Mouse (Mus musculus): ENCODE results near the gene Nrxn3.

Nrxn3 gene

DNA sequence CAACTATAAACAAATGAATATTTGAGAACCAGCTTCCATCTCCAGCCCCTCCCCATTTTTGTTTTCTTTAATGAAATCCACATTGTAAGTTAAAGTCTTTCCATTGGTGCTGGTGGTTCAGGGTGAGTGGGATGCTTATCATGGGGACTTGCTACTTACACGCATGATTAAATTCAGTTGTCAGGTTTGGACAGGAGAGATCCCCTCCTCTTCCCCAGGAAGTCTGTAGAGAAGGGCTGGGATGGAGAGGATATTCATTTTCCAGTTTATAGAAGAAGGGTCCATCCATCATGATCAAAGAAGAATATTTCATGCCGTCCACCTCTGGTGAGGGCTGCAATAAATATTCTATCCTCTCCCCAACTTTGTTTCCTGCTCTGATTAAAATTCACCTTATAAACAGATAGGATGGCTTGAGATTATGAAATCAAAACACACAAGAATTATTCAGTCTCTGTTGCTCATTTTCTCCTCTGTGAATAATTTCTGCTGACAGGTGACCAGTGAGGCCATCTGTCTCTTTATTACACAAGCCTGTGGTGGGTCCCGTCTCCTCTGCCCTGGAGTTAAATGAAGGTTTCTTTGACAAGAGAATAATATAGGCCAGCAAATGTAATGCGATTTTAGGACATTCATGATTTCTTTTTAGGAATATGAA lies 830.7 kb downstream of the Nrxn3 start:
- DNase-seq, result peak; percentile 69 to 80

DNA sequence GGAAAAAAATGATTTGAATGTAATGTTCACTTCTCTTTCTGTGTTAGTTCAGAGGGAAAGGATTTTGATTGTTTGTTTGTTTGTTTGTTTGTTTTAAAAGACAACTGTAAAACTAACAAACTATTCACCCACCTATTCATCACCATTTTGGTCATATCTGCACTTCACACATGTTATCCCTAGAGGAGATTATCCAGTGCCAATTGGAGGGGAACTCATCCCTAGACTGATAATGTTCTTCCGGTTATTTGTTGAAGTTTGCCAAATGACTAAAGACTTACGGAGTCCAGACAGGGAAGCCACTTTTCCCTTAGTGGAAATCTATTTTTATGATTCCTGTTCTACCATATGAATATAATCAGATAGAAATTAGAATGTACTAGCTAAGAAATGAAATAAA lies 831.5 kb downstream of the Nrxn3 start:
- no peak for DNase-seq

DNA sequence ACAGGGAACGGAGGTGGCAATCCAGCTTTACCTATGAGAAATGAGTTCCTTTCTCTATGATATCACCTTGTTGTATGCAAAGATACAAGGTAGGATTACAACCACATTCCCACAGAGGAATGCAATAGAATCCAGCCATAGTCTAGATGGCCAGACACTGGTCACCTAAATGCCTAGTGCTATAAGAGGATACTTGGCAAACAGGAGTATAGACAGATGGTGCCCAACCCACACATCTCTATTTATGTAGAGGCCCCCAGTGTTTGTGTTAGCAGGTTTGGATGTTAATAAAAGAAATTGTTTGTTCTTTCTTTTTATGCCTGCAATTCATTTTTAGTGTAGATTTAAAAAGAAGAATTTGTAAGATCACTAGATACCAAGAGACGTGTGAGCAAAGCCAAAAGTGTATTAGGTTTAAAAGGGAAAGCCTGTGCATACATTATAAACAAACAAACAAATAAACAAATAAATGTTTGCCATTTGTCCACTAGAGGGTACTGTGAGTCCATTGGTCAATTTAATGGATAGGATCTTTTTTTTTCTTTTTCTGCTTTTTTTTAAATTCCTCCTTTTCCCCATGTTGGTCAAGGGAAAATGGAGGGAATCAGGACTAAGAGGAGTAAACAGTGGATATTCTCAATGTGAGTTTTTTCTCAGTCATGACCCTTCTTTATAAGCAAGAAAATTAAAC lies 832.2 kb downstream of the Nrxn3 start:
- peak; percentile 37 to 67 for DNase-seq

DNA sequence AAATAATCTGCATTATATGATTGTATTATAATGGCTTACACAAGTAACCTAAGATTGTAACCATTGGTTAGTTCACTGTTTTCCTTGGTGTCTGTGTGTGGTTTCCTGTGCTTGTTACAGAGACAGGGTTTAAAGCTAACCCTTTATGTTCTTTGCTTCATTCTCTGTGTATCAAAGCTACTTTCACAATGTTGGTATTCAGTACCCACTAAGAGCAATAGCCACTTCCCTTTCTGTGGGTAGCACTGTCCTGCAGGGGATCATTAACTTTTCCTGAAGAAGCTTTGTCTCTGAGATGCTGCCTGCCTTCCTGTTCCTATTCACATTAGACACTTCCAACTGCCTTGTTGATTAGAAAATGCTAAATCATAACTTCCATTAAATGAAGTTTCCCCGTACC lies 836.2 kb downstream of the Nrxn3 start:
- no peak for DNase-seq

DNA sequence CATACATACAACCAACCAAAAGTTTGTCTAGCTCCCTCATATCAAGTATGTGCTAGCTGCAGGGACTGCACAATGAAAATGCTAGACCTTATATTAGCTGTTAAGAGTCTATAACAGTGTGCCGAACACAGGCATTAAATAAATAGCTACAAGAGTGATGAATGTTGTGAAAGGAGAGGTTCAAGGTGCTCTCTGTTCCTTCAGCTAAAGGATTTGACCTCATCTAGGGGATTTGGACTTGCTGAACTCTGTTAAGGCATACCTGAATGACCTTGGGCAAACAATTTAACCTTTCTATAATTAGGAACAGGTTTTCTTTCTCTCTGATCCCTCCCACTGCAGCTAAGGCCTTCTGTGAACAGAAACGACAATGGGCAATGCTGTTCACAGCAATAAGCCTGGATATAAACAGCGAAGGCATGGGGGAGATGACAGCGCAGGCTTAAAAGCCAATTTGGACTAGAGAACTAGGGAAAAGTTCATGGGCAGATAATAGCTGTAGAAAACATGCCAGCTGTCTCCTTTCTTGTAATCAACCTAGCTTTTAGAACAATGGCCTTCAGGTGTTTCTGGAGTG lies 839.4 kb downstream of the Nrxn3 start:
- no peak for DNase-seq

DNA sequence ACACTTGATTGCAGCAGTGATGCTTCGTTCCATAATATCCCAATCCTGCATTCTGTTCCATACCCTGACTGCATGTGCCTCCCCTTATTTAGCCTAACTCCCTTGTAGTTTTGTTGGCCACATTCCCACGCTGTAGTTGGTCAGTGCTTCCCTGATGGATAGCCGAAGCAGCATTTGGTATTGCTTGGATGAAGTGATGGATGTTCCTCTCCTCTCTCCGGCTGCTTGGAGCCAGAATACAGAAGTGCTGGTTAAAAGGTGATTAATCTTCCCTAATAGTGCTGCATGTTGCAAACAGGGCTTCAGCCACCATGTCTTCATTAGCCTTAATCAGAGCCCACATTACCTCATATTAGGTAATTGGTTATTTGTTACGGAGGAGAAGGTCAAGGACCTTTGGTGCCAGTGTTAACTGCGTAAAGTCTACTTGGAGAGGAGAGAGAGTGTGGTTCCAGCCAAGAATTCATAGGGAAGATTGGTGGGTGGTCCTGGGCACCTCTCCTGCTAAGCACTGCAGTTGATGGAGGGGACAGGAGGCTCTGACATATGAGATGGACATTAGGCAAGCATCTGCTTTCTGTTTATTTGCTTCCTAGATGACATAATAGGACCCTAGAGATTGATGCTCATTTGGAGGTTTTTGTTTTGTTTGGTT lies 846.2 kb downstream of the Nrxn3 start:
- DNase-seq, result no peak

DNA sequence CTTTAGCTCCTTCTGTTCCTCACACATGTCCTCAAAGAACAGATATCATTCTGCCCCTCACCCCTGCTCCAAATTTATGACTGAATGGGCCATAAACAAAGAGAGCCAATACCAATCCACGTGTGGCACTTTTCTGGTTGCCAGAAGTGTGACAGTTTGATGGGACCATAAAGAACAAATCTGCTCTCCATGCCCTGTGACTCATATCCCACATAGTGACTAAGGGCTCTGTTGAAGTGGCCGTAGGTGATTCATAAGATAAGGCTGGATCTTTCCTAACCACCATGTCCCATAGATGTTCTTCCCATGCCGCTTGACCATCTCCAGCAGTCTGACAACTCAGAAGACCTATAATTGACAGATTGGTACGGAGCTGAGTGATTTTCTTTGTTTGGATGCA lies 869.8 kb downstream of the Nrxn3 start:
- DNase-seq, result no peak

DNA sequence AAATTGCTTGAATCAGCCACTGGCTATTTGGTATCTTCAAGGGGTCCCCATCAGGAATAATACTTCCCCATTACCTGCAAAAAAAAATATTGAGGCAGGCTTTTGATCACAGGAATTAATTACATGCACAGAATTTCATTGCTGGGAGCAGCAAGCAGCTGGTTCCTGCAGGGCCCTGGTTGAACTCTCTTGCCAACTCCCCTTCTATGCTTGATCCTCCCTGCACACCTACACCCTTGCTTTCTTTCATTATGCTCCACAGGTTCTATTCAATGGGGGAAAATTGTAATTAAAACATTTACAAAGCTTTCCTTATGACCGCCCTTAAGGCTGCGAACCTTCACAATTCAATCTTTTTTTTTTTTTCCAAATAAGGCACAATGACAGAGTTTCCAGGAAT lies 891.0 kb downstream of the Nrxn3 start:
- DNase-seq, result no peak

DNA sequence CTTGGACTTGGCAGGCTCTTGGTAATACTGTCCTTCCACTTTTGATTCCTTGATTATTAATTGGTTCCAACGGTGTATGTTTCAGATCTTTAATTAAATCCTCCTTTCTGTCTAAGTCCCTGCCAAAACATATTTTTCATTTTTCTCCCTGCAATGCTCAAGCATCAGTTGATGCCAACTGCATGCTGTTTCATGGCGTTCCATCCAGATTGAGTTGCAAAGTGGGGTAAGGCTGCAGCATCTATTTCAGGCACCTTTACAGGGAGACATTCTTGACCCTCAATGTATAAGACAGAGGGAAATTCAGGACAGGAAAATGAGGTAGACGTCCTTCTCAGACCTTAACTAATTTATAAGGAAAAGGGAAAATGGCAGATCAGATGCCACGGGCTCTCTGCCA lies 903.1 kb downstream of the Nrxn3 start:
- peak; percentile 33 to 58 for DNase-seq

DNA sequence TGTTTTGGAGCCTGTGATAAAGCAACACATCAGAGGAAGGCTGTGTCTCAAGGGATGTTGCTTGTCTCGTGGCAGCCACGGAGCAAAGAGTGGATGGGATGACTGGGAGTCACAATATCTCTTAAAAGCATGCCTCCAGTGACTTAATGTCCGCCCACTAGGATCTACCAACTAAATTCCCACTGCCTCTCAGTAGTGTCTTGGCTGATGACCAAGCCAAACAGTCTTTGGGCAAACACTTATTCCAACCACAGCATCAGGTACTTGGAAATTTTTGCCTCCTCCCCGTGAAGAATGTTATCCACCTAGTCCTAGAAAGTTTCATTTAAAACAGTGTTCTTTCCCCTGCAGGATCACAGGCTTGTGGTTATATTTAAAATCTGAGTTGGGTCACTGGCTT lies 917.4 kb downstream of the Nrxn3 start:
- peak in 1 of 2 experiments; percentile 7 for DNase-seq

DNA sequence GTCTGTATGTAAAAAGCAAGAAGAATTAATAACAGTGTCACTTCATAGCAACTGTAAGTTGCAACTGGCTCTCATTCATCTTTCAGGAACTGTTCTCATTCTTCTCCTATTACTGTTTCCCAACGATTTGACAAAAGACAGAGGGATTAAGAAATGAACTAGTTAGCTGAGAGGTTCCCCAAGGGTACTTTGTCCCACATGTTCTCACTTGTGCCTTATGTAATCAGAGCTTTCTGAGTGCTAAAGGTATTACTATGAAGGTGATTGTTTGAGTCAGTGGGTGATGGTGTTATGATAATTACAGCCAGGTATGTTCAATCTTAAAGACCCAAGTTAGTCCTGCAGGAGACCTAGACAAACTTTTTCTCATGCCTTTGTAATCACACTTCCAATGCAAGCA lies 918.8 kb downstream of the Nrxn3 start:
- no peak for DNase-seq

DNA sequence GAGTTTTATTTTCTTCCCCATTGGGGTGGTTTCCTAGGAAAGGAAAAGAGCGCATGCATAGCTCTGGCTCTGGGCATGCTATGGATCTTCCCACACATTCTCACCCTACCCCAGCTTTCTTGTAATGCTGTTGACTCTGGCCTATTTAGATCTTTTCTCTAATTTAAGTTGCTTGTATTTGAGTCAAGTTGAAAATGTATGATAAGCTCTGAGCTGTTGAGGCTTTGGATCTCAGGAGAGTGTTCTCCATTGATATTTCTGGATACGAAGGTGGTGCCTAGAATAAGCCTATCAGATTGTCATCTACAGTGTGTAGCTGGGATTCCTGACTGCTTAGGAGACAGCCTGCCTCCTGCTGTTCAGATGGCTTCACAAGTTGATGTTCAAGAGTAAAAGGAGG lies 930.5 kb downstream of the Nrxn3 start:
- DNase-seq, result no peak

DNA sequence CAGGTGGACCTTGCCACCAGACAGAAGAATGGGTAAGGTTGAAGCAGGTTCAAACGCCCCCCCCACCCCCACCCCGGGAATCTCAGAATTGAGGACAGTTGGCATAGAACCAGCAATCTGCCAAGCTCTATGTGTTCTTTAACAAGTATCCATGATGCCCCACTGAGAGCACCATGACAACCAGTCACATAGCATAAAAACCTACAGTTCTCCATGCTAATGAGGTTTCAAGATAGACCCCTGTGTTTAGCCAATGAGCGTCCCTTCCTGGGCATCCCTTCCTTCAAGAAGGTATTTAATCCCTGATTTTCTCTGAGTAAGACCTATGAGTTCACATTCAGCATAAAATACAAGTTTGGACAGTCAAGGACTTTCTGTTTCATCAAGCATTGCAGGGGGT lies 938.5 kb downstream of the Nrxn3 start:
- DNase-seq, result no peak

DNA sequence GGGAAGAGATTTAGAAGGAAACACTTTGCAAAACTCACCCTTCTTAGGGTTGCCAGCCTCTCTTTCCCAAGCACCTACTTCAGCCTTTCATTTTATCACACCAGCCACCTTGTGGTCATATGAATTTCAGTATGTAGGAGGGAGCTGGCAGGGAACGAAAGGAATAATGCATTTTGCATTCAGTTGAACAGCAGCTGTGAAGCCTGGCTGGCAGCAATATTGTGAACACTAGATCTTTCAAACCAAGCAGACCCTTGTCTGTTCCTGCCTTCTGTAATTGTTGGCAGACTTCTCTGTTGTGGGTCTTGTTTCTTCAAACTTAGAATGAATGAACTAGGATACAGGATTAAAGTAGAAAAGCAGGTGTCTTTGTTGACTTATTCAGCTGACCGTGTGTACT lies 946.2 kb downstream of the Nrxn3 start:
- no peak for DNase-seq

DNA sequence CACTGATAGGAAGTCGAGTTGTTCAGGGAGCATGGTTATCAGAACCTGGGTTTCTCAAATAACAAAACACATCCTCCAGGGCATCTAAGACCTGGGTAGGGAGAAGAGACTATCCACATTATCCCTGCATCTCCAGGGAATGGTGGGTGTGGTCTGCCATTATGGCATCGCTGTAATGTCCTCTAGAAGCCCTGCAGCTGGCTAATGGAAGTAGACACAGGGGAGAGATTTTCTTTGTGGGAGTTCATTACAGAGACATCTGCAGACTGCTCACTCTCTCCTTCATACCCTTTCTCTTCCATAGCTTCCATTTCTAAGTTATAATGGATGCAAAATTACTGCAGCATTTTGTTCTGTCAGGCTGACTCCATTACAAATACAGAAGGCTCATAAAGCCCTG lies 950.1 kb downstream of the Nrxn3 start:
- DNase-seq, result no peak

DNA sequence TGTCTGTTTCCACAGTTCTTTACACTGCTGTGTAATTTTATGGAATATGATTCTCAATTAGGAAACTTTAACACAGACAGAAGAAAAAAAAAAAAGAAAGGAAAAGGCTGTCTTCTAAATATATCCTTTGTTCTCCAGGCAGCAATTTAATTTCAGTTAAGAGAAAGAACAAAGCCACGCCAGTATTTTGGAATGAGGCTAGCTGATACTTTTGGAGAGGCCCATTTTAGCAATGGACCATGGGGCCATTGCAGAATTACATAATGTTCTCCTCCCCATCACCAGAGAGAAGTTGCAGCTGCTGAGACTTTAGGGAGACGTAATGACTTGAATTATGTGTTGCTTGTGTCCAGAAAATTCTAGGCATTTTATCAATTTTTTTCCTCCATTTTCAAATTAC lies 963.0 kb downstream of the Nrxn3 start:
- DNase-seq, result no peak

DNA sequence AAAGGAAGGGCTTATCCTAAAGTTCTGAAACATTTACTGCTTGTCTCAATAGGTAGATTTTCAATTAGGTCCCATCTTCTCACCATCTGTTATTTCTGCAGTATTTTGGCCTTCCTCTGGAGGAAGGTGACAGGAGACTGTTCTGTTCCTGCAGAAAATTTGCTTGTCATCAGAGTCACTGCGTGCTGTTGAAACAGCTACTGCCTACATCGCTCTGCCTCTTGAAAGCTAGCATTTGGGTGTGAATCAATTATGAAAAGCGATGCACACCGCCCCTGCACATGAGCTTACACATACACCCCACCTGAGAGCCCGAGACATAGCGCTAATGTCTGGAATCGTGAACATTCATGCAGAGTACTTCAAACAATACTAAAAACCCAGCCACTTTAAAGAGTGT lies 966.4 kb downstream of the Nrxn3 start:
- peak in 1 of 2 experiments; percentile 32 for DNase-seq

DNA sequence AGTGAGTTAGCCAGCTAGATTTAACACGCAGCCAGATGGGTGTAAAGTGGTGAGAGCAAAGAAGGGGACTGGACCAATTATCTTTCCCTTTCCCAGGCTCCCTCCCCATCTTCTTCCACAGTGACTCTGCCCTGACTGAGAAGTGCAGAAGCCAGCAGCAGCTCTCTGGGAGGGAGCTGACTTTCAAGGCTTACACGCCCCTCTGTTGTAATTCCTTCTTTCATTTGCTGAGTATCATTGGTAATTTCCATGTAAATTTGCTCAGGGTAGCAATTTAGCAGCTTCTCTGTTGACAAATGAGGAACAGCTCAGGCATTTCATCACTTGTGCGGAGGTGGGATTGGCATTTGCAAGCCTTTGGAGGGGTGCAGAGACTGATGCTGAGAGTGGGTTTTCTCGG lies 976.8 kb downstream of the Nrxn3 start:
- peak in 1 of 2 experiments; percentile 18 for DNase-seq

DNA sequence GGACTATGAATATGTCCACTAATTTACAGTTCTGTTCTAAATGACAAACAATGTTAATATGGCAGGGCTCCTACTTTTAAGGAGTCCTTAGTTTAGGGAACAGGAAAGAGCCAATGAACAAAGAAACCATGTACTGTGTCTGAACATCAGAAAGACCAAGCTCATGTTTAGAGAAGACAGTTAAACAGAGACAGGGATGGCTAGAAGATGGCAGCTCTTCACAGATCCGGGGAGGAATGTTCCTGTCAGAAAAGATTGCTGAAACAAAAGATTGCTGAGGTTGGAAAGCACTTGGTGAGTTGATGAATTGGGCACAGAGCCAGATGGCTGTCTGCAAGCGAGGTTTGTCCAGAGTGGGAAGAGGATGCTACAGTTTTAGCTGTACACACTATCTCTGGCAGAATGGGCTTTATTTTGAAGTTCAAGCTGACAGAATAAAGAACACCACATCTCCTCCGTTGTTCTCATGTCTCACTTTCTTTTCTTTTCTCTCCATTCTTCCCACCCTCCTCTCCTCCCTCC lies 978.3 kb downstream of the Nrxn3 start:
- peak; percentile 57 to 66 for DNase-seq

DNA sequence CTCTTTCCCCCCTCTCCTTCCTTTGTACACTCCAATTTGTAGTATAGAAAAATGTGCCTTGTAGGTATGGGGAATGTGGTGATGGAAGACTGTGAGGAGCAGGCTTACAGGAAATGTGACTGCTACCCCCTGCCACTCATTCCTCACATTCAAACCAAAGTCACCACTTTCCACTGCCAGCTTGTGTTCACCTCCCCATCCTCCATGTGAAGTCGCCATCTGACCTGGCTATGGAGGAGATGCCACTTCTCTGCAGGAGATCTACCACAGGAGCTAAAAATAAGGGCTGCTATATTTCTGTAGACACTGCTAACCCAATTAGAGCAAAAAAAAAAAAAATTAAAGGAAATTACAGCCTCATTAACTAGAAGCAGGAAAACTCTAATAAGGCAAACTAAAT lies 980.3 kb downstream of the Nrxn3 start:
- DNase-seq, result peak; percentile 78 to 85

DNA sequence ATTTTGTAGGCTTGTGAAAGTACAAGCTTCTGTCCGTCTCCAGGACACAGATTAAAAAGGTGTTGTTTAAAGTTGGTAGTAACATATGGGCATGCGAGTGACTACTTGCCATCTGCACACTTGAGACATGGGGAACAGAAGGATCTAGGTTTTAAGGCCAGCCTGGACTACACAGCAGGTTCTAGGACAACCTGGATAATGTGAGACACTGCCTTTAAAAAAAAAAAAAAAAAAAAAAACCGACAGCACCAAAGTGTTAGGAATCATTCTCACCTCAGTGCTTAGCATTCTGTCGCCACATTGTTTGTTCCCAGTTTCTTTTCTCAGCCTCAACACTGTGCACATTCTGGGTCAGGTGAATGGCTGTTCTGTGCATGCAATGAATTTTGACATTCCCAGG lies 985.2 kb downstream of the Nrxn3 start:
- peak in 1 of 2 experiments; percentile 38 for DNase-seq

DNA sequence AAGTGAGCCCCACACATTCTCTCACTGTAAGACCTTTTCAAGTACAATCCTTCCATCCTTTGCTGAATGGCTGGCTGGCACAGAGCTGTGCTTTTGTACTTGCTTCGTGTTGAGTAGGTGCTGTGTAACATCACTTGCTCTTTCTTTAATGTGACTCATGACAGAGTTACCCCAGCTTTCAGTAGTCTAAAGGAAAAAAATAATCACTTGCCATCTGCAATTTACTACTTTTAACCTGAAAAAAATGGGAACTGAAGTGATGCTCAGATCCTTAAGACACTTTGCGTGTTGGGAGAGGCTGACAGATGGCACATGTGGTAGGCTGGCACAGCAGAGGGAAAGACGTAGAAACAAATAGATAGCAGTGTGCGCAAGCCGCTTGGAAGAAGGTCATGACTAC lies 987.8 kb downstream of the Nrxn3 start:
- DNase-seq, result peak in 1 of 2 experiments; percentile 50

DNA sequence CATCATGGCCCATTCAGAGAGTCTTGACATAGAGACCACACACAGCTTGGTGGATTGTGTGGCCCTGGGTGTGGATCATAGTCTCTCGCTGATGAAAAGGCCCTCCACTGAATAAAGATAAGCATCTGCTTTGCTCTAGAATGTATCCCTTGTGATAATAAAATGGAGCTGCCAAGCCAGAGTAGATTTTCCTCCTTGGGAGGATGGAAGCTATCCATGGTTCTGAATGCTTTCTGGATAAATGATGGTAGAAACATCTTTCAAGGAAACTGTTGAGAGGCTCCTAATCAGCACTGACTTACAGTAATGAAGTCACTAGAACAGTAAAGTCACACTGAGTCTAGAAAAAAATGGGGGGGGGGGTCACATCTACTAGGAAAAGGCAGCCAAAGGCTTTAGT lies 989.1 kb downstream of the Nrxn3 start:
- no peak for DNase-seq
